Mouse (Mus musculus) left cerebral cortex, adult 2 months (tissue): Measurements from ENCODE around the gene Pak1ip1. TPM values are rescaled to one million over a fixed set of nuclear protein-coding genes. Genes with fewer than 3 reads are reported as not detected.

Experiments used
- DNase-seq, 2 experiments: peaks; one replicate each; pipeline ENCODE4 v3.0.0; 2021 to 2022; ENCODE audit warnings: low spot score in 2 of 2, mixed read lengths in 1 of 2; ENCODE audit errors: extremely low spot score in 1 of 2
- H3K27ac ChIP-seq: fragments of 200-600 bp; 2 replicates; pipeline ENCODE4 v1.8.1; 2022
- H3K4me3 ChIP-seq: fragments of 200-600 bp; 2 replicates; pipeline ENCODE4 v1.8.1; 2022
- CTCF ChIP-seq: fragments of 200-600 bp; IDR thresholded peaks from 2 replicates; pipeline ENCODE4 v1.8.1; 2022; ENCODE audit warnings: antibody characterized with exemption, mild to moderate bottlenecking, moderate library complexity
- intact Hi-C: fragments of 180-260 bp; cut with DNase I; formaldehyde crosslinking; loops from one replicate; pipeline ENCODE4 v1.15.1; 2025
- long read RNA-seq, 2 experiments: library from polyadenylated mRNA; stranded (forward); transcript quantifications; one replicate each; pipeline ENCODE4 v2.0.0; 2021; ENCODE audit warnings: borderline mapping rate in 2 of 2
- total RNA-seq, 2 experiments: library from RNA; stranded (reverse); gene quantifications; 2 replicates each; pipeline ENCODE4 v1.2.3; 2021

Pak1ip1 gene
- 10 to 100 TPM; 39.4 to 43.7 TPM for total RNA-seq
- long read RNA-seq, experiment 1, transcript Pak1ip1-201 (10 exons, 1,722 nt): major isoform, 28 of 30 reads
- long read RNA-seq, experiment 1, partial matches to known transcripts: 1 of 30 reads
- long read RNA-seq, experiment 1, other reads (novel, unspliced or antisense): 1 of 30 reads
- long read RNA-seq, experiment 2, transcript Pak1ip1-201 (10 exons, 1,722 nt): major isoform, 25 of 28 reads
- long read RNA-seq, experiment 2, partial matches to known transcripts: 1 of 28 reads
- long read RNA-seq, experiment 2, other reads (novel, unspliced or antisense): 2 of 28 reads

DNA sequence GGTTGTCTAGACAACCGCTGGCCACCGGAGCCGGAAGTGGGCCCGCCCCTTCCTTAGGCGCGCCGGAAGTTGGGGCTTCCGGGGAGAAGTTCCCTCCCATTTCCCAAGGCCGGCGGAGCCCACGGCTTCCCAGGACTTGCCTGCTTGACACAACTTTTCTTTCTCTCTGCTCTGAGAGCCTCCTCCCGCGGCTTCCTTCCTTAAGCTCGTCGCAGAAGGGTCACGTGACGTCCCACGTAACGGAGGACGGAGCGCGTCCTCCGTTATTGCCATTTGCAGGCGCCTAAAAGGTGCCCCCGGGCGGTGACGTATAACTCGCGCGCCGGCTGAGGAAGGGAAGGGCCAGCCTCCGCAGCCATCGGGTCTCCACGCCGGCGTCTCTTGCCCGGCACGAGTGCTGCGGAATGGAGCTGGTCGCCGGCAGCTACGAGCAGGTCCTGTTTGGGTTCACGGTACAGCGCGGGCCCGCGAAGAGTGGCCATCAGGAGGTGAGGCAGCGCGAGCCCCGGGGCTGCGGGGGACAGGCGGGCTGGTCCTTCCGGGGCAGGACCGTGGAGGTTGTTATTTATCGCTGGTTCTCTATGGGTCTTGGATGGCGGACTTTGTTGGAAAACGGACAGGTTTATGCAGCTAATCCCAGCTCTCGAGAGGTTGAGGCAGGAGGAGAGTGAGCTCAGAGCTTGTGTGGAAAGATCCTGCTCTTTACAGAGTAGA lies at the start of gene Pak1ip1:
Gene Pak1ip1, plus strand, starts transcription at position 98 of the 714 bp plus-strand sequence.
- Histone ChIP-seq H3K4me3 (peak within 1 kb of the TSS; percentile 63), H3K27ac (peak within 1 kb of the TSS; percentile 99)
- TF ChIP-seq CTCF: no peak
- intact Hi-C loops: loop anchor here (1.0 to 5.0 kb wide), 2 partner anchors 15 to 241 kb away; partner anchors contain the start of gene Tmem14c
- peak; percentile 93 to 94 for DNase-seq

DNA sequence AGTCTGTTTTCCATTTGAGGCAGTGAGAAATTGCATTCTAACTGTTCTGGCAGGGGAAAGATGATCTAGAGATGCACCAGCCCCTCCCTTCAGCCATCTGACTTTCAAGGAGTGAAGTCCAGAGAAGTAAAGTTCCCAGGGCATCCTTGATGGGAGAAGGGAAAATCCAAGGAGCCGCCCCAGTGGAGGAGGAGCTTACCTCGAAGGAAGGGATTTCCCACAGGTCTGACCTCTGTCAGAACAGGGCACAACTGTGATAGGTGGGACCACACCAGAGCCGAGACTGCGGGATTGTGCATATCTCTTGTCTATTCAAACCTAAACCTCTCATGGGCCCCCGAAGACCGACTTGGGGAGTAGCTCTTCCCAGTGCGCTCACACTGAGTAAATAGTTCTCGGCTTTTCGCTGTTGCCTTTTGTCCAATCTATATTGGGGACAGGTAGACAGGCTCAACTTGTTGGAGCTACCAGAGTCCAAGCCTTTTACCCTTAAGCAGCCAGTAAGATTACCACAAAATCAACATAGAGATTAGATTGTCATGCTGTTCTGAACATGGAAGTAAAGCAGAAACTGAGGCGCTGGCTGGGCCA lies 49.3 kb upstream of the Pak1ip1 start:
- Histone ChIP-seq H3K27ac (no peak overlapping the region), H3K4me3 (no peak overlapping the region)
- no peak for DNase-seq
- TF ChIP-seq CTCF: no peak
- intact Hi-C loops: no loop called here

DNA sequence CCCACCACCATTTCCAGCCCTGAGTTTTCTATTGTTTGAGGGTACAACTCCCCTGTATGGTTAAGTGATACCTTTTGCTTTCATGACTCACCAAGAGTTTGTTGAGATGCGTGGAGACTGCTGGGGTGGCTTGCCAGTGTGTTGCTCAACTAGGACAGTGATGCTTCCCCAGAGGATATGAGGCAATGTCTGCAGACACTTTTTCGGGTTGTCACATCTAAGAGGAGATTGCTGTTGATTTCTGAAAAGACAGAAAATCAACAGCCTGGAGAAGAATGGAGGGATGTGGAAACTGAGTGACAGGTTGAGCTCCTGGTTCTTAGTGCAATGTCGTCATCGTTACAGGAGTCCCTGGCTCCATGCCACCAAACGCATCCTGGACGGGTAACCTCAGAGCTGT lies 47.6 kb upstream of the Pak1ip1 start:
- TF ChIP-seq CTCF: no peak
- Histone ChIP-seq H3K27ac (no peak overlapping the region), H3K4me3 (no peak overlapping the region)
- DNase-seq: no peak
- intact Hi-C loops: no loop called here

DNA sequence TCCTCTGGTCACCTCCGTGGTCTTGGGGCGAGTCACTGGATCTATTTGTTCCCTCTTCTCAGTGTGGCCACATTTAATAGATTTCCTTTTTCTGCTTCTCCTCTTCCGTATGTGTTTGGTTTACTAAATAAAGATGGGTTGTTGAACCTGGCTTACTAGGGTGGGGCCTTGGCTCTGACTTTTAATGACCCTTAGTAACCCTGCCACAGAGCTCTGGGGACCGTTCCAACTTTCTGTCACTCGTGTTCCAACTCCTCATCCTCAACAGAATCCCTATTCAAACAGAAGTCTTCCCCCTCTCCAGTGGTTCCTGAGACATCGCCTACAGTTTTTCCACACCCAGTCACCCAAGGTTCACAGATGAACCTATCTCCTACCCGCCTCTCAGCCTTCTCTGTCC lies 45.0 kb upstream of the Pak1ip1 start:
- Histone ChIP-seq H3K27ac (no peak overlapping the region), H3K4me3 (no peak overlapping the region)
- TF ChIP-seq CTCF: no peak
- intact Hi-C loops: no loop called here
- DNase-seq: no peak

DNA sequence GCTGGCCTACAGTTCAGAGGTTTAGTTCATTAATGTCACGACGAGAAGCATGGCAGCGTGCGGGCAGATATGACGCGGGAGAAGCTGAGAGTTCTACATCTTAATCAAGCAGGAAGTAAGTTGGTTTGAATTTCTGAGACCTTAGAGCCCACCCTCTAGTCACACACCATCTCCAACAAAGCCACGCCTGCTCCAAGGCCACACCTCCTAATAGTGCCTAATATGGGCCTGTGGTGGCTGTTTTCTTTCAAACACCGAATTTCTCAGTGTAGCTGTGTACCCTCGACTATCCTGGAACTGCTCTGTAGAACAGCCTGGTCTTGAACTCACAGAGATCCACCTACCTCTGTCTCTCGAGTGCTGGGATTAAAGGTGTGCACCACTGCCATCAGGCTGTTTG lies 33.2 kb upstream of the Pak1ip1 start:
- Histone ChIP-seq H3K27ac (no peak overlapping the region), H3K4me3 (no peak overlapping the region)
- TF ChIP-seq CTCF: no peak
- intact Hi-C loops: no loop called here
- DNase-seq: no peak

DNA sequence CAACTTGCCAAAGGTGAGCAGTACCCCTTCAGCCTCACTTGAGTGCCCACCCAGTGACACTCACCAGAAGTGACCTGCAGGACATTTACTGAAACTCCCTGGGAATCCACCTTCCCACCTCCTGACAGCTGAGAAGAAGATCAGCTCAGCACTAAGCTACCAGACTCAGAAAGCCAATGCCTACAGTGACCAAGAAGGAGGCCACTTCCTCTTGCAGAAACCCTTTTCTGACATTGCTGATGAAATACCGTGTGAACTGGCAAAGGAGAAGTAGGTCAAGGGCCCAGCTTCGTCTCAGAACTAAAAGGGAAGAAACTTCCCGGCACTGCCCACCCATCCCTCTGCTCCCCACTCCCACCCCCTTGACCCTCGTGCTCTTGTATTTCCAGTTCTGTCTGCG lies 32.3 kb upstream of the Pak1ip1 start:
- intact Hi-C loops: no loop called here
- H3K4me3 ChIP-seq: no peak overlapping the region
- no peak for TF ChIP-seq CTCF
- no peak for DNase-seq
- H3K27ac ChIP-seq: no peak overlapping the region

DNA sequence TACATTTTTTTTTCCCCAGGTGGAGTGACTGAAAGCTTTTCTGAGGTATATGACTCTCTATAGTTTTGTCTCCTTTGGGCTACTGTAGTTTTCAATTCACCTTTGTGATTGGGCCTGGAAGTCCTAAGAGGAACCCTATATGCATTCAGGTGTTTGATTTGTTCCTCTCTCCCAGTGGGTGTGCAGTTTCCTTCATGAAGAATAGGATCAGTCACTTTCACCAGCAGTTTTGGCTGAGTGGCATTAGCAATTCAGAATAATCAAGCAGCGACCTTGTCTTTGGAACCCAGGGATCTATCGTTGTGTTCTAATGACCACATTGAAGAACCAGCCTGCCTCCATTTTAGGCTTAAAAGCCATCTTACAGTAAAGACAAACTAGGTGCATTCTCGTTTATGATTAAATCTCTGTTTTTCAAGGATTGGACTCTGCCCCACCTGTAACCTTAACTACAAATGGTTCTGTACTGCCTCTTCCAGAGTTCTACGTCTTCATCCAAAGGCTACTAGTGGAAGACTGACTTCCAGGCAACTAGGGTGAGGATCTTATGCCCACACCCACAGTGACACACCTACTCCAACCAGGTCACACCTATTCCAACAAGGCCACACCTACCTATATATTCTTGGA lies 30.9 kb upstream of the Pak1ip1 start:
- Histone ChIP-seq H3K4me3 (no peak overlapping the region), H3K27ac (no peak overlapping the region)
- intact Hi-C loops: no loop called here
- TF ChIP-seq CTCF: no peak
- no peak for DNase-seq

DNA sequence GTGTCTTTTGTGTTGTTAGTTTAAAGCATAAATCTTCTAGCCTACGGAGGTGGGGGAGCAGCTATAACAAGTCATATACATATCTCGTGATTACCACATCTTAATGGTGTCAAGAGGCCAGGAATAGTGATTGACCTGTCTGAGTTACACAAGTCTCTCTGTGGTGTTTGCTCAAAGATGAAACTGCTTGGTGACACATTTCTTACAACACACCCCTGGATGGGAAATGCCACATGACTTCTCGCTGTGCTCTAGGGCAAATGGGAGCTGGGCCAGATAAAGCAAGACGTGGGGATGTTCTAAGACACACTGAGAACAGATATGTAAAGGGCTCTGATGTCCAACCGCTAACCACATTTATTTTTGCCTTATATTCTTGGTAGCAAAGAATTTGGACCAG lies 29.6 kb upstream of the Pak1ip1 start:
- Histone ChIP-seq H3K4me3 (no peak overlapping the region), H3K27ac (no peak overlapping the region)
- intact Hi-C loops: no loop called here
- TF ChIP-seq CTCF: no peak
- DNase-seq: no peak

DNA sequence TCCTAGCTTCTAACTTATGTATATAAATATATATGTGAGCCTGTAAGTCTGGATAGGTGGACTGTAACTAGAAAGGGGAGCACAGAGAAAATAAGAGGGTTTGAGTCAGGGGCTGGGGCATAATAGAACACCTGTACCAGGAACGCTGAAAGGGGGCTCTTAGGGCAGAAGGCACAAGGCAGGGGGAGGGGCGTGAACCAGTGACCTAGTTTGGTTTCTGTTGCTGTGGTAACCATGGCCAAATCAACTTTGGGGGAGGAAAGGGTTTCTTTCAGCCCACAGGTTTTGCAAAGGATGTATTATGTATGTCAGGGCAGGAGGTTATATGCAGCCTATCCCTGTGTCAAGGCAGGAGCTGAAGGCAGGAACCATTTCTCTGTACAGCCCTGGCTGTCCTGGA lies 29.0 kb upstream of the Pak1ip1 start:
- intact Hi-C loops: no loop called here
- no peak for TF ChIP-seq CTCF
- Histone ChIP-seq H3K27ac (no peak overlapping the region), H3K4me3 (no peak overlapping the region)
- DNase-seq: no peak

DNA sequence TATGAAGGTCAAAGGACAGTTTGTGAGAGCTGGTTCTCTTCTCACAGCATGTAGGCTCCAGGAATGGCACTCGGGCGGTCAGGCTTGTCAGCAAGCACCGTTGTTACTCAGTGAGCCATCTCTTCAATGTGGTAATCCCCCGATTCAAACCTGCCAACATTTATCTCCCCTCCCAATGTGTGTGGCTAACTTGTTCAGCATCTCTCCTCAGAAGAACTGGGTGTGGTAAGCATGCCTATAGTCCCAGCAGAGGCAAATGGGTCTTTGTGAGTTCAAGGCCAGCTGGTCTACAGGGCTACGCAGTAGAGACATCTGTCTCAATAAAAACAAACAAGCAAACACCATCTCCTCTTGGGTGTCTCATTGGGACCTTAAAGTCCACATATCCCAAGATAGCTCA lies 27.8 kb upstream of the Pak1ip1 start:
- no peak overlapping the region for H3K27ac ChIP-seq
- TF ChIP-seq CTCF: no peak
- DNase-seq: no peak
- intact Hi-C loops: no loop called here
- no peak overlapping the region for H3K4me3 ChIP-seq

DNA sequence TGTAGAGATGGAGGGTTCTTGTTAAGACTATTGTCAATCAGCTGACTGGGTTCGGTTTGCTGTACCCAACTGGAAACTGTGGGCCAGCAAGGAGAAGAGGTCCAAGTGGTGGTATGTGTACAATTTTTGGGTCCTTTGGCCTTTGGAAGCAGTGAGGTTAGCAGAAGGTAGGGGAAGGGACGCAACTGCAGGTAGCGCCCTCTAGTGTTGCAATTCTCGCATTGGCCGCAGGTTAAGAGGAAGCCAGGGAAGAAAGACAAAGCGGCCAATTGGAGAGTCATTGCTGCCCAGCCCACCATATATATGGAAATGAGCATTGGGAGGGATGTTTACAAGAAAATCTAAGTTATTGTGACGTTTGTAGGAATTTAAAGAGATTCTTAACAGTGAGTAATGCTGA lies 23.2 kb upstream of the Pak1ip1 start:
- intact Hi-C loops: loop anchor here (1.0 to 2.0 kb wide), 2 partner anchors 134 to 193 kb away; no protein-coding TSS in a partner anchor

DNA sequence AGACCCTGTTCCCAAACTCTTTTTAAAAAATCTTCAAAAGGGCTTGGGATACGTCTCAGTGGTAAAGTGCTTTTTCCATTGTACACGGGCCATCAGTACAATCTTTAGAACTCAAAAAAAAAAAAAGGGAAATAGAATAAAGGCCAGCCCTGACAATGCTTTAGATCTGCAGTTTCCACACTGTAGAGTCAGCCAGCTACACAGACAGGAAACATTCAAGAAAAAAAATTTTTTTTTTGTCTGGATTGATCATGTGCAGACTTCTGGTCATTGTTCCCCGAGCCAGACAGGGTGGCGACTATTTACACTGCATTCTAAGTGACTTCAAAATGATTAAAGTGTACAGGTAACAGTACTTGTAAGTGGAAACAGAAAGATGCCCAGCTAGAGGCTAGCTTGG lies 22.2 kb upstream of the Pak1ip1 start:
- intact Hi-C loops: no loop called here
- DNase-seq: no peak
- Histone ChIP-seq H3K27ac (no peak overlapping the region), H3K4me3 (no peak overlapping the region)
- no peak for TF ChIP-seq CTCF

More for the DNA sequence above, 23.2 kb upstream of the Pak1ip1 start:
- H3K4me3 ChIP-seq: no peak overlapping the region
- H3K27ac ChIP-seq: no peak overlapping the region
- DNase-seq: peak; percentile 38 to 39
- peak; percentile 71 for TF ChIP-seq CTCF
